Mouse (Mus musculus) hindbrain, postnatal 0 days (tissue): Measurements from ENCODE around the gene Oit3. TPM values are rescaled to one million over a fixed set of nuclear protein-coding genes. Genes with fewer than 3 reads are reported as not detected.

Experiments used
- ATAC-seq: fragments of 200-750 bp; cut with Nextera tagmentation; 2 replicates; pipeline ENCODE4 v1.8.0; 2017; ENCODE audit warnings: mild to moderate bottlenecking, moderate TSS enrichment, moderate library complexity
- DNase-seq: peaks from one replicate; pipeline ENCODE4 v3.0.0-alpha.2; 2015; ENCODE audit warnings: low spot score
- H3K27ac ChIP-seq: fragments of 300-500 bp; sonication (generic); 2 replicates; pipeline ENCODE4 v1.5.1; 2014; ENCODE audit warnings: mild to moderate bottlenecking
- H3K27me3 ChIP-seq: fragments of 300-500 bp; sonication (generic); 2 replicates; pipeline ENCODE4 v1.6.1; 2014; ENCODE audit warnings: low read length, mixed read lengths; ENCODE audit not compliant: insufficient read depth
- H3K36me3 ChIP-seq: fragments of 300-500 bp; sonication (generic); 2 replicates; pipeline ENCODE4 v1.6.1; 2014; ENCODE audit warnings: low read length, mixed read lengths; ENCODE audit not compliant: insufficient read depth
- H3K4me1 ChIP-seq: fragments of 300-500 bp; sonication (generic); 2 replicates; pipeline ENCODE4 v1.6.1; 2014; ENCODE audit warnings: antibody characterized with exemption, low read length, mixed read lengths; ENCODE audit not compliant: insufficient read depth
- H3K4me2 ChIP-seq: fragments of 300-500 bp; sonication (generic); 2 replicates; pipeline ENCODE4 v1.6.1; 2014; ENCODE audit warnings: low read depth, mild to moderate bottlenecking, low read length, moderate library complexity, mixed read lengths
- H3K4me3 ChIP-seq: fragments of 300-500 bp; sonication (generic); 2 replicates; pipeline ENCODE4 v1.5.1; 2014; ENCODE audit warnings: low read length
- H3K9ac ChIP-seq: fragments of 300-500 bp; sonication (generic); replicated peaks from 2 replicates; pipeline ENCODE4 v1.6.1; 2014; ENCODE audit warnings: mild to moderate bottlenecking, low read length, moderate library complexity, mixed read lengths
- H3K9me3 ChIP-seq: fragments of 300-500 bp; sonication (generic); 2 replicates; pipeline ENCODE4 v1.6.1; 2016; ENCODE audit warnings: low read length, mixed read lengths
- CTCF ChIP-seq: IDR thresholded peaks from 2 replicates; pipeline ENCODE4 v1.5.1; 2016; ENCODE audit warnings: antibody characterized with exemption, control low read depth, low read depth
- WGBS: fragments of 180-500 bp; shearing (Covaris S2); extraction: QIAGEN DNeasy Blood & Tissue Kit; methylation state at CpG from one replicate; pipeline ENCODE4 v1.1.7; 2014; 5-methylcytosine and 5-hydroxymethylcytosine counted together
- polyA plus RNA-seq: library from polyadenylated mRNA; unstranded; fragments of >200 nt; fragmentation: Nextera tagmentation; extraction: Ambion mirVana; gene quantifications from 2 replicates; pipeline ENCODE4 v1.2.1, GENCODE M21; 2015
- total RNA-seq: library from RNA; depleted of rRNA; stranded (reverse); fragments of >200 nt; gene quantifications from 2 replicates; pipeline ENCODE4 v1.2.3, GENCODE M21; 2014; rRNA removed

Gene Oit3
- total RNA-seq (not detected in 2 replicates), polyA plus RNA-seq (0.11 and 0.23 TPM in 2 replicates)

- no peak within 1 kb of the TSS for H3K27ac ChIP-seq
- H3K9me3 ChIP-seq = no peaks in the 10 kb centered on the region
- H3K9ac ChIP-seq = no peak within 1 kb of the TSS
- no peak within 1 kb of the TSS for H3K4me2 ChIP-seq
- H3K4me1 ChIP-seq = no peaks in the 10 kb centered on the region
- DNase-seq (no peak), ATAC-seq (no peak)
- H3K27me3 ChIP-seq = no peaks in the 10 kb centered on the region
- H3K4me3 ChIP-seq = no peak within 1 kb of the TSS
- no peaks in the 10 kb centered on the region for H3K36me3 ChIP-seq
- TF ChIP-seq CTCF = no peak
- WGBS = 81% methylated on average over 11 of the region's 11 CpGs
These were observed at the start of gene Oit3 for GRCm38 (mm10) chr10:59441735-59442134. Oit3 (minus strand) TSS chr10:59441778.

GRCm38 (mm10) chr10:59490920-59491319 is 49.3 kb upstream of the Oit3 start:
- 72% methylated on average over 8 of the region's 8 CpGs for WGBS
- H3K9me3 ChIP-seq = no peaks in the 10 kb centered on the region
- no peak overlapping the region for H3K4me3 ChIP-seq
- H3K9ac ChIP-seq = no peak overlapping the region
- H3K36me3 ChIP-seq = no peaks in the 10 kb centered on the region
- H3K27ac ChIP-seq = no peak overlapping the region
- no peak overlapping the region for H3K4me2 ChIP-seq
- H3K4me1 ChIP-seq = no peaks in the 10 kb centered on the region
- DNase-seq = peak; percentile 67
- peak; percentile 53 for TF ChIP-seq CTCF
- no peaks in the 10 kb centered on the region for H3K27me3 ChIP-seq
- no peak for ATAC-seq

GRCm38 (mm10) chr10:59489411-59489810 is 47.8 kb upstream of the Oit3 start:
- no peak for TF ChIP-seq CTCF
- no peak for DNase-seq
- Histone ChIP-seq H3K27ac (no peak overlapping the region), H3K4me1 (no peaks in the 10 kb centered on the region), H3K27me3 (no peaks in the 10 kb centered on the region), H3K9ac (no peak overlapping the region), H3K4me3 (no peak overlapping the region), H3K9me3 (no peaks in the 10 kb centered on the region), H3K4me2 (no peak overlapping the region), H3K36me3 (no peaks in the 10 kb centered on the region)
- ATAC-seq = no peak
- WGBS = 92% methylated on average over 1 of the region's 1 CpGs

GRCm38 (mm10) chr10:59487351-59487750 is 45.8 kb upstream of the Oit3 start:
- DNase-seq (no peak), ATAC-seq (no peak)
- H3K36me3 ChIP-seq = no peaks in the 10 kb centered on the region
- no peak overlapping the region for H3K27ac ChIP-seq
- no peaks in the 10 kb centered on the region for H3K4me1 ChIP-seq
- H3K9me3 ChIP-seq = no peaks in the 10 kb centered on the region
- no peaks in the 10 kb centered on the region for H3K27me3 ChIP-seq
- H3K4me2 ChIP-seq = no peak overlapping the region
- H3K4me3 ChIP-seq = no peak overlapping the region
- no peak for TF ChIP-seq CTCF
- WGBS = 90% methylated on average over 2 of the region's 2 CpGs
- H3K9ac ChIP-seq = no peak overlapping the region

GRCm38 (mm10) chr10:59484318-59484717 is 42.7 kb upstream of the Oit3 start:
- no peak overlapping the region for H3K9ac ChIP-seq
- H3K4me1 ChIP-seq = no peaks in the 10 kb centered on the region
- H3K27ac ChIP-seq = no peak overlapping the region
- H3K27me3 ChIP-seq = no peaks in the 10 kb centered on the region
- no peak for TF ChIP-seq CTCF
- H3K36me3 ChIP-seq = no peaks in the 10 kb centered on the region
- DNase-seq (peak; percentile 21), ATAC-seq (peak; percentile 51; the same call in 1 of the 2 replicates)
- WGBS = 71% methylated on average over 6 of the region's 6 CpGs
- no peaks in the 10 kb centered on the region for H3K9me3 ChIP-seq
- no peak overlapping the region for H3K4me2 ChIP-seq
- H3K4me3 ChIP-seq = no peak overlapping the region

GRCm38 (mm10) chr10:59481381-59481780 is 39.8 kb upstream of the Oit3 start:
- TF ChIP-seq CTCF = no peak
- no peaks in the 10 kb centered on the region for H3K36me3 ChIP-seq
- no peak for DNase-seq
- no peak overlapping the region for H3K4me3 ChIP-seq
- H3K9ac ChIP-seq = no peak overlapping the region
- no peaks in the 10 kb centered on the region for H3K4me1 ChIP-seq
- H3K27ac ChIP-seq = no peak overlapping the region
- 75% methylated on average over 5 of the region's 5 CpGs for WGBS
- ATAC-seq = no peak
- H3K9me3 ChIP-seq = no peaks in the 10 kb centered on the region
- no peaks in the 10 kb centered on the region for H3K27me3 ChIP-seq
- H3K4me2 ChIP-seq = no peak overlapping the region

- H3K4me3 ChIP-seq = no peak overlapping the region
- DNase-seq (peak; percentile 38), ATAC-seq (no peak)
- no peak for TF ChIP-seq CTCF
- no peak overlapping the region for H3K4me2 ChIP-seq
- WGBS = 58% methylated on average over 5 of the region's 5 CpGs
- peaks cover 4% of the 10 kb centered on the region; the same call in 1 of the 2 replicates for H3K36me3 ChIP-seq
- no peak overlapping the region for H3K9ac ChIP-seq
- H3K27ac ChIP-seq = no peak overlapping the region
- H3K9me3 ChIP-seq = no peaks in the 10 kb centered on the region
- no peaks in the 10 kb centered on the region for H3K4me1 ChIP-seq
- H3K27me3 ChIP-seq = no peaks in the 10 kb centered on the region
These were observed 28.9 kb upstream of the Oit3 start for GRCm38 (mm10) chr10:59470451-59470850.
